Comparison of ENCODE assay signal across 24 mouse cellular contexts in genomic region chr2:181720061-181720460, GRCm38 (mm10). TPM values are rescaled to one million over a fixed set of nuclear protein-coding genes. Genes with fewer than 3 reads are reported as not detected.
A peak's percentile ranks its signal among the peaks of the same experiment; 100 is the strongest.
DNase-seq lines count a peak whose midpoint lies in the region; ATAC-seq and TF ChIP-seq lines count a peak whose summit lies in the region.
"Had no signal": no experiment of that assay in that cellular context is flagged by ENCODE, and none has a peak within 500 bp of the region (broad histone marks: within the 10 kb centered on the region; RNA-seq: fewer than 3 reads in every experiment).

No protein-coding gene starts in this region.

- peak; percentile 45; the same call in 1 of the 2 replicates for ATAC-seq in cerebellum, adult (ENCODE audit: insufficient number of reproducible peaks, low FRiP score, low TSS enrichment)
- ATAC-seq: intestine, embryonic 15.5 days had no signal

- no peak for DNase-seq in cerebellum, postnatal 4 days (ENCODE audit: low spot score in 2 of 2)
- DNase-seq in layer of hippocampus, adult 2 months (ENCODE audit: low spot score in 2 of 2) = no peak
- DNase-seq in layer of hippocampus, postnatal 25 days (ENCODE audit: extremely low spot score in 1 of 2, low spot score in 1 of 2) = no peak
- DNase-seq in brain, adult 2 months (ENCODE audit: low read depth, low spot score) = peak; percentile 70
- DNase-seq in cerebellum, postnatal 10 days = peak; percentile 49 to 69
- DNase-seq in T-cell, adult 2 months (ENCODE audit: low spot score) = no peak
- DNase-seq in embryo, embryonic 10 days (ENCODE audit: low spot score) = no peak
- DNase-seq: adrenal gland, postnatal 36 days; gastrocnemius, postnatal 25 days; heart, adult 2 months; kidney, postnatal 4 days; layer of hippocampus, adult 9-11 months; lung, postnatal 4 days had no signal

- H3K27ac ChIP-seq in layer of hippocampus, adult 2 months = no peak overlapping the region
- H3K27ac ChIP-seq: forebrain, embryonic 10.5 days; heart, adult 2 months; heart, embryonic 13.5 days; hindbrain, embryonic 13.5 days; intestine, embryonic 15.5 days; kidney, embryonic 15.5 days; left cerebral cortex, adult 2 months; neural tube, embryonic 15.5 days had no signal

- H3K4me3 ChIP-seq in layer of hippocampus, adult 2 months = no peak overlapping the region
- H3K4me3 ChIP-seq: forebrain, embryonic 10.5 days; heart, adult 2 months; heart, embryonic 13.5 days; hindbrain, embryonic 13.5 days; intestine, embryonic 15.5 days; kidney, embryonic 15.5 days; left cerebral cortex, adult 2 months; neural tube, embryonic 15.5 days had no signal

- TF ChIP-seq CTCF in layer of hippocampus, adult 2 months (conservative IDR thresholded peaks at IDR 0.05) = peak; percentile 31; the same call in 1 of the 2 replicates

RNA-seq across cellular contexts. Expression of gene Oprl1, which starts 5.2 kb away (rescaled TPM):
- total RNA-seq in layer of hippocampus, adult 2 months (2021) = 10 to 100 TPM; 44.8 to 45.0 TPM
- 10 to 100 TPM; 44.6 to 52.6 TPM for total RNA-seq in layer of hippocampus, postnatal 25 days (2021)
- total RNA-seq: gastrocnemius, postnatal 25 days; heart, adult 2 months; heart, postnatal 25 days; liver, adult 2 months had no signal

RNA-seq across cellular contexts. Expression of gene Lkaaear1, which starts 21.8 kb away (rescaled TPM):
- total RNA-seq in layer of hippocampus, adult 2 months (2021) = not detected
- total RNA-seq in layer of hippocampus, postnatal 25 days (2021) = not detected
- total RNA-seq: adrenal gland, postnatal 36 days; gastrocnemius, postnatal 25 days; heart, adult 2 months; heart, postnatal 25 days; left cerebral cortex, adult 2 months; liver, adult 2 months; megakaryocyte-erythroid progenitor cell, adult 5-6 weeks had no signal

RNA-seq across cellular contexts. Expression of gene Rgs19, which starts 26.3 kb away (rescaled TPM):
- total RNA-seq in layer of hippocampus, adult 2 months (2021) = 10 to 100 TPM; 41.8 to 43.4 TPM
- total RNA-seq in layer of hippocampus, postnatal 25 days (2021) = 10 to 100 TPM; 32.2 to 39.5 TPM

RNA-seq across cellular contexts. Expression of gene Tcea2, which starts 40.0 kb away (rescaled TPM):
- 10 to 100 TPM; 54.7 to 60.0 TPM for total RNA-seq in layer of hippocampus, adult 2 months (2021)
- total RNA-seq in layer of hippocampus, postnatal 25 days (2021) = 10 to 100 TPM; 53.7 to 65.7 TPM

RNA-seq across cellular contexts. Expression of gene Myt1, which starts 43.1 kb away (rescaled TPM):
- total RNA-seq in layer of hippocampus, adult 2 months (2021) = 10 to 100 TPM; 32.3 to 34.0 TPM
- 10 to 100 TPM; 26.4 to 34.5 TPM for total RNA-seq in layer of hippocampus, postnatal 25 days (2021)
- total RNA-seq: gastrocnemius, postnatal 25 days; heart, adult 2 months; heart, postnatal 25 days; liver, adult 2 months; megakaryocyte-erythroid progenitor cell, adult 5-6 weeks had no signal

Comparison
In these comparisons a context has a peak if more than half of its experiments do, and no peak if none do; other contexts are left out.
1. DNase-seq: peak in brain, adult 2 months (single experiment) and cerebellum, postnatal 10 days (2 of 2); none in cerebellum, postnatal 4 days (0 of 2), layer of hippocampus, adult 2 months (0 of 2), layer of hippocampus, postnatal 25 days (0 of 2), T-cell, adult 2 months (single experiment) and embryo, embryonic 10 days (single experiment).